Mouse (Mus musculus): ENCODE measurements around the gene Ppil4. TPM values are rescaled to one million over a fixed set of nuclear protein-coding genes. Genes with fewer than 3 reads are reported as not detected.

Gene Ppil4
- total RNA-seq, 2 experiments from 2014 or later = 38.8 to 79.6 TPM

DNA sequence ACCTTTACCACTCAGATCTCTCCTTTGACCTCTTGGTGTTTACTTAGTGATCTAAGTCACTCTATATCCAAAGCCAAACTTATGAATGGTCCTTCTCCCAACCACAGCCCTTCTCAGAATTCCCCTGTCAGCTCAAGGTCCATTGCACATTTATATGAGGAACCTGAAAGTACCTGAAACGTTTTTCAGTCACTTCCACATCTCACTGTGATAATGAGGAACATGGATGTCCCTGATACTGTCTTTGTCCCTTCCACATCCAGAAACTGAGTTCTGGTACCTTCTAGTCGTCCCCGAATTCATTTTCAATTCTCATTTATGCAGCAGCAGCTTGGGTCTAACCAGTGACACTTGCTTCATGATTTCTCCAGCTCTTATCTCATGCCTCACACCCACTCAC lies 59.2 kb downstream of the Ppil4 start:
- ATAC-seq (replicated peaks; ENCODE audit: poor library complexity, severe bottlenecking) = peak; percentile 43; the same call in 1 of the 2 replicates

DNA sequence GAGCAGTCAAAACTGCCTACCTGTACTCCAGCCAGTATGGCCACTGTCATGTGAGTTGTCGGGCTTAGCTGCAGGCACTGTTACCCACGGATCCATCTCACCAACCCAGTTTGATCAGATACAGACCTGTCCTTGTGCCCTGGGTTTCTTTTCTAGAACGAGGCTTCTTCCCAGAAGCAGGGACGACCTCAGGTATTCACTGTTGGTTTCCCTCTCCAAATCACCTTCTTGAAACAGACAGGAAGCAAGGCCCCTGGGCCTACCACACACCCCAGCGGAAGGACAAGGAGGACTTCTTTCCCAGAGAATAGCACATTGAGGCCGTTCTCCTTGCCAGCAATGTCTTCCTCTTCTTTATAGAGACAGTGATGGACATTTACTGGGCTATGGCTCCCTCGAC lies 67.8 kb downstream of the Ppil4 start:
- ATAC-seq (replicated peaks; ENCODE audit: poor library complexity, severe bottlenecking) = no peak

DNA sequence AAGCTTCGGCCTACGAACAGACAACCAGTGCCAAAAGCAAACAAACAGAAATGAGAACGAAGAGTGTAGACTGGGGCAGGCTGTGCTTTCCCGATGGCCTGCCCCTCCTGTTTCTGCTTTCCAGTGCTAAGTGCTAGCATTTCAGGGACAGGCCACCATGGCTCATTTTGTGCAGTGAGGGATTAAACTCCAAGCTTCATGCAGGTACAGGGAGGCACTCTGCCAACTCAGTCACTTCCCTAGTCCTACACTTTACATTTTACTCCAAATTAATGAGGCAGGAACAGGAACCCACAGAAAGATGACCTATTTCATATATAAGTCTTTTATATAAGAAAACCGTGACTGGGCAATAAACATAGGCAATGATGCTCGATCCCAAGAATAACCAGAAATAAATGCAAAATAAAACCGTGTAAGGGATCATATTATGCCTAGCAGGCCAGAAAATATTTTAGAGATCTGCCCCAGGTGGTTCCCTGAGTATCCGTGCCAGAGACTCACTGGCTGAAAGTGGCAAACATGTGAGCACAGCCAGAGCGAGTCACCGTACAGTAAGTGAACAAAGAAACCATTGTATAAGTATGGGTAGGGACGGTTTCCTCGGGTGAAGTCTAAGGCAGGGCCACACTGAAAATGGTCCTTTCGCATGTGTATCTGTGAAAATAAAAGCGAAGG lies 68.7 kb downstream of the Ppil4 start:
- no peak for ATAC-seq (replicated peaks; ENCODE audit: poor library complexity, severe bottlenecking)

DNA sequence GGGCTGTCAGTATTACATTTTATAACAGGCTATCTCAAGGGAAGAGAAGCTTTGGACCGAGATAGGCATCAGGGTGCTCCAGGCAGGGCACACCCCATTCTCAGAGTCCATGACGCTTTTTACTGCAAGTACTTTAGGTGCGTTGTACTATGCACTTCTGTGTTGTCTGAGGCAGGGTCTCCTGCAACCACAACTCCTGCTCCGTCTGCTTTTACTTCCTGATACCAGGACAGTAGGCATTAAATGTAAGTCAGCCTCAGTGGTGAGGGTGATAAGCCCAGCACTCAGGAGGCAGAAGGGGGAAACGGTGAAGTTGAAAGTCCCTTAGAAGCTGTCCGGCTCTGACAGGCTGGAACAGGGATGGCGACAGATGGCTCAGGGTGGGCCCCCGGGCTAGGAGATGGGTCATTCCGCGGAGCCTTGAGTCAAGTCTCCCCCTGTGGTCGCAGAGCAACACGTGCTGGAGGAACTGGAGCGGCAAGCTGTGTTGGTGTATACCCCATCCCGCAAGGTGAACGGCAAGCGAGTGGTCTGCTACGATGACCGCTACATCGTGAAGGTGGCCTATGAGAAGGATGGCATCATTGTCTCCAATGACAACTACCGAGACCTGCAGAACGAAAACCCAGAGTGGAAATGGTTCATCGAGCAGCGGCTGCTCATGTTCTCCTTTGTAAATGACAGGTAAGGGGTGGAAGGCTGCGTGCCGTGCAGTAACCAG lies 69.4 kb downstream of the Ppil4 start:
- ATAC-seq (replicated peaks; ENCODE audit: poor library complexity, severe bottlenecking) = no peak

DNA sequence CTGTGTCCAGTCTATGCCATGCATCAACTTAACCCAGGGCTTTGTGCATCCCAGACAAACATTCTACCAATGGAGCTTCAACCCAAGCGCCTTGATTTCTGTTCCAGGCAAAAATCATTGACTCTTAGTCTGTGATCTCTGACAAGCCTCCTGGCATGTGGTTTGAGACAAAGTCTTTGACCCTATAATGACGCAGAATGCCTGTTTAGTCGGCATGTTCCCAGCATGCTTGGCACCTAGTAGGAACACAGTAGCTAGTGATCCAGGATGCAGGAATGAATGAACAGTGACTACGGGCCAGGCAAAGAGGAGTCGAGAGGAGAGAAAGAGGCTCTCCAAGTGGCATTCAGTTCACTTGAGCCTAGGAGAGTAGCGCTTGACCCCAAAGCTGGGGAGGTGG lies 70.7 kb downstream of the Ppil4 start:
- no peak for ATAC-seq (replicated peaks; ENCODE audit: poor library complexity, severe bottlenecking)

DNA sequence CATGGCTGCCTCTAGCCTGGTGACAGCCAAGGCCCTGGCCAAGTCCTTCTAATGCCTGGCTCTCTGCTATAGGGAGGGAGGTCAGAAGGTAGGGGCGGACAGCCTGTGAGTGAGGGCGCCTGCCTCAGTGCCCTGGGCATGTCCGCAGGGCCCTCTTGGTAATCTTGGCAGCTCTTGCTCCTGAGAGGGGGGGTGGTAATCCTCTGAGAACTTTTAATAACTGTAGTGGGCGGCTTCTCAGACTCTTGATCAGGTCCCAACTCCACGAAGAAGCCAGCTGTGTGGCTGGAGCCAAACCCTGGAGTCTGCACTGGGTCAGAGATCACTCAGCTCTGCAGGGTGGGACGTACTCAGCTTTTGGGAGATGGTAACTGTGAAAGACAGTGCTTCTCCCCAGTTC lies 71.5 kb downstream of the Ppil4 start:
- ATAC-seq (replicated peaks; ENCODE audit: poor library complexity, severe bottlenecking) = no peak

DNA sequence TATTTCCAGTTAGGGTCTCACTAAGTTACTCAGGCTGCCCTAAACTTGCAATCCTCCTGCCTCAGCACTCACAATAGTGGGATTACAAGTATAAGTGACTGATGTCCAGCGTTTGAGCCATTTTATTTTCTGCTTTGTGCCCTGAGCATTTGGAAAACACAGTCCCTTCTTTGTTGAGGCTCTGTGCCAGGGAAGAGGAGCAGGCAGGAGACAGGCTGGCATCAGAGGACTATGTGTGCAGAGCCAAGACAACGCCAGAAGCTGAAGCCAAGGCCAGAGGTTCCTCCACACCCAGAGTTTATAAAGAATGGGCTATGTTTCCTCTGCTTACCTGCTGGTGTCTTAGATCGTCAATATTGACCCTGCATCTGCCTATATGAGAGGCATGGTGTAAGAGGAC lies 72.1 kb downstream of the Ppil4 start:
- ATAC-seq (replicated peaks; ENCODE audit: poor library complexity, severe bottlenecking) = no peak

DNA sequence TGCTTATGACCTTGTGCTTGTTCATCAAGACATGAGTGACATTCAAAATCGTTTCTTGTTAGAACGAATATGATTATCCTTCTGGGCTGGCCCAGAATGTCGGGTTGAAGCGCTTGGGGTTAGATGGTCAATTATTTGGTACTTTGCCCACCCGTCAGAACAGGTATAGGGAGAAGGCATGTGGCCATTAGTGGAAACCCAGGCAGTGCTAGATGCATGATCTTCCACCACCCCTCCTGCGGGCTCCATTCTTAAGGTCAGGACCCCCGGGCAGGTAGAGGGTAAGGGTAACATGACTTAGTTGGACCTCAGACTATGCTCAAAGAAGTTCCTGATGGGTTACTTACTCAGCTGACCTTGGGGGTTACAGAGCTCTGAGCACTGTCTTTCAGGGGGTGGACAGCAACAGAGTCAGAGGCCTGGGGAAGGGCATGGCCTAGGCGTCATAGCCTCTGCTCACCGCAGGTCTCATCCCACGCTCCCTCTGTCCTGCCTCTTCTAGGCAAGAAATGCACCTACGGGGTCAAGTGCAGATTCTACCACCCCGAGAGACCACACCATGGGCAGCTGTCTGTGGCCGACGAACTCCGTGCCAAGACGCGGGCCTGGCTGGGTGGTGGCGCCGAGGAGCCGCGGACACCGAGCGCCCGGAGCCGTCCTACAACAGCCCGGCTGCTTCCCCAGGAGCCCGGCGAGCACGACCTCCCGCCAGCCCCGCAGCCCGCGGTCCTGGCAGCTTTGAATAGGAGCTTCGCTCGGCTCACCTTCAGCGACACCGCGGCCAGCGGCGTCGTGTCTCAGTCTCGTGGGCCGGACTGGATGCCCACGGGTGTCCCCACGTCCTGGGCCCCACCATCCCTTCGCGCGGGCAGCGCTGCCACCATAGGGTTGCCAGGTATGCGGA lies 74.3 kb downstream of the Ppil4 start:
- no peak; the same call in 1 of the 2 replicates for ATAC-seq (replicated peaks; ENCODE audit: poor library complexity, severe bottlenecking)

DNA sequence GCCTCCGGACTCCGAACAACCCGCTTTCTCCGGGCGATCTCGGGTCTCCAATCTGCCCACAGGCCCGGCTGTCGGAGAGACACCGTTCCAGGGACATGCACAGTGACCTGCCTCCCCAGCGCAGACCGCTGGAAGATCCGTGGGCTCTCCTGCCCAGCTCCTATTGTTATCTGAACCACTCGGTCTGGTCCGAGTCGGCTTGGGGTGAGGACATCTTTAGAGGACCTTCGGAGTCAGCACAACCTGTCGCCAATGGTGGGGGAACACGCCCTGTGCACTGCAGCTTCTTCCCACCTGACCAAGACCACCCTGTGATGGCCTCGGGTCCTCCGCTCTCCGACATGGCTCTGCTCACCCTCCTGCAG lies 75.0 kb downstream of the Ppil4 start:
- no peak for ATAC-seq (replicated peaks; ENCODE audit: poor library complexity, severe bottlenecking)

DNA sequence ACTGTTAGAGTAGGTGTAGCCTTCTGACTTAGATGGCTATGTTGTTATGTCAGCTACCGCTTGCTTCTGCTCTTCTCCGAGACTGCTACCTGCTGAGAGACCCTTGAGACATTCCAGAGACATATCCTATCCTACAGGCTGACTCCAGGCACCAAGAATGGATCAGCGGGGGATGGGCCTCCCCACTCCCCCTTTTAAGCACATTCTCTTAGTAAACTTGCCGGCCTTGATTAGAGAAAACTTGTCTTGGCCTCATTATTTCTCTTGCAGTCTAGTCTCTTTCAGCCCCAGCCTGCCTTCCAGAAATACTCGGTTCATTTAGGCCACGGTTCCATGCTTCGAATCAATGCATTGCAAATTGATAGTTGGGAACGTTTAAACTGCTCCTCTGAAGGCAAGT lies 77.1 kb downstream of the Ppil4 start:
- no peak for ATAC-seq (replicated peaks; ENCODE audit: poor library complexity, severe bottlenecking)

DNA sequence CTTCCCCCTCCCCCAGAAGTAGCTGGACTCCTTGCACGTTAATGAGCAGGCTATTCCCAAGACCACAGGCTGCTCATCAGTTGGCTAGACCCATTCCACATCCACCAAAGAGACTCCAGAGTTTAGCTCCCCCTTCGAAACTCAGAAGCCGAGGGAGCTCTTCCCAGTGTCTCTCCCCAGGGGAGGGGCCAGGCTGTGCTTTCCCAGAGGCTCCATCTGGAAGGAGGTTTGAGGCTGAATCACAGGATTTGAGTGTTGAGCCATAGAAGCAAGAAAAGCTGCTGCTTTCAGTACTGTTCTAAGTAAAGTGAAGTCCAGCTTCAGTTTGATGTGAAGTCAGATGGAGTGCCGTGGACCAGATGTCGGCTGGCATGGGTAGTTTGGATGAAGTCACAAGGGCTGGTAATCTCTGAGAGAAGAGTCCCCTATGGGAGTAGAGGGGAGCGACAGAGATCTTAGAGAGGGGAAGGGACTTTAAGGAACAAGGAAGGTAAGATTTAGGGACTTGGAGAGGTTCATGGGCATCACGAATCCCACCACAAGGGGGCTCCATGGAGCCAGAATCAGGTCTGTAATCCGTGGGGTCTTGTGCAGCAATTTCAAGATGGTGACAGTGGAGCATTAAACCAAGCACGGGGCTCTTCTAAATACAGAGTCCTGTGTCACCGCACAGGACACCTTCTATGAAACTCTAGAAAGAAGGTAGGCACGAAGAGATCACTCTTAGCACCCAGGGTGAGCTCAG lies 78.1 kb downstream of the Ppil4 start:
- peak; percentile 73 for ATAC-seq (replicated peaks; ENCODE audit: poor library complexity, severe bottlenecking)

DNA sequence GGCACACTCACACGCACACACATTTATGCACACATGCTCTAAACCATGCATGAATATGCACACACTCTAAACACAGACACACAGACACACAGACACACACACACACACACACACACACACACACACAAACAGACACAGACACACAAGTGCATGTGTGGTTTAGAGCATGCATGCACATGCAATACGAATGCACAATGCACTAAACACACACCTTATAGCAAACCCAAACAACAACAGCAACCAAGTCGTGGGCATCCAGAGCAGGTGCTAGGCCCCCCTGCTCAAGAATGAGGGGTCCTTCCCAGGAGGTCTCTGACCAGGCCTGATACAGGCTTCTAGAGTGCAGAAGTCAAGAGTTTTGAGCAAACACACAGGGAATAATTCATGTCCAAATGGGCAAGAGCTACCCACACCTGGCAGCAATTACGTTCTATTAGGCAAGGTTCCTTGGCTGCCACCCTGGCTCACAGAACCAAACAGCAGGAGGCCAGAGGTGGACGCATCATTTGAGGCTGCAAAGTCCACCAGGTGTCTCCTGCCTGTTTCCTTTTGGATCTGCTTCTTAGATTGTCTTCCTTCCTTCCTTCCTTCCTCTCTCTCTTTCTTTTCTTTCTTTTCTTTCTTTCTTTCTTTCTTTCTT lies 78.8 kb downstream of the Ppil4 start:
- ATAC-seq (replicated peaks; ENCODE audit: poor library complexity, severe bottlenecking) = no peak

Other genes starting within 250 kb of the Ppil4 start
- 0.45 and 1.2 TPM in 2 replicates for gene Lrp11, start 203.1 kb upstream of the Ppil4 start, total RNA-seq (2014; fragmentation: Nextera tagmentation)
- 0.57 and 0.82 TPM in 2 replicates for gene Lrp11, start 203.1 kb upstream of the Ppil4 start, total RNA-seq (2017)
- 18.7 and 40.1 TPM in 2 replicates for gene Nup43, start 125.4 kb upstream of the Ppil4 start, total RNA-seq (2014; fragmentation: Nextera tagmentation)
- gene Nup43, start 125.4 kb upstream of the Ppil4 start, total RNA-seq (2017) = 26.2 and 27.2 TPM in 2 replicates
- 46.8 and 64.6 TPM in 2 replicates for gene Pcmt1, start 111.8 kb upstream of the Ppil4 start, total RNA-seq (2014; fragmentation: Nextera tagmentation)
- gene Pcmt1, start 111.8 kb upstream of the Ppil4 start, total RNA-seq (2017) = 68.1 and 81.7 TPM in 2 replicates
- gene Lats1, start 111.7 kb upstream of the Ppil4 start, total RNA-seq (2014; fragmentation: Nextera tagmentation) = 23.1 and 29.9 TPM in 2 replicates
- gene Lats1, start 111.7 kb upstream of the Ppil4 start, total RNA-seq (2017) = 12.4 and 16.2 TPM in 2 replicates
- 41.3 and 42.5 TPM in 2 replicates for gene Katna1, start 66.9 kb upstream of the Ppil4 start, total RNA-seq (2014; fragmentation: Nextera tagmentation)
- gene Katna1, start 66.9 kb upstream of the Ppil4 start, total RNA-seq (2017) = 59.1 and 61.3 TPM in 2 replicates
- gene Ginm1, start 67 bp upstream of the Ppil4 start, total RNA-seq (2014; fragmentation: Nextera tagmentation) = 30.5 and 32.2 TPM in 2 replicates
- gene Ginm1, start 67 bp upstream of the Ppil4 start, total RNA-seq (2017) = 40.5 and 57.9 TPM in 2 replicates
- gene Zc3h12d, start 39.6 kb downstream of the Ppil4 start, total RNA-seq (2014; fragmentation: Nextera tagmentation) = not detected in 2 replicates
- gene Zc3h12d, start 39.6 kb downstream of the Ppil4 start, total RNA-seq (2017) = 0.30 and 0.36 TPM in 2 replicates
- 97.2 and 121 TPM in 2 replicates for gene Tab2, start 163.3 kb downstream of the Ppil4 start, total RNA-seq (2014; fragmentation: Nextera tagmentation)
- gene Tab2, start 163.3 kb downstream of the Ppil4 start, total RNA-seq (2017) = 52.1 and 58.9 TPM in 2 replicates

Data from granulocyte monocyte progenitor cell, adult 5-6 weeks (primary cell).